Mouse (Mus musculus): ENCODE measurements at regions not wholly inside any gene's neighbourhood (a gene's known extent, or its start where the extent isn't known, plus 50 kb on each side); places are given as distances from the start of the nearest gene placed in this dataset.

DNA sequence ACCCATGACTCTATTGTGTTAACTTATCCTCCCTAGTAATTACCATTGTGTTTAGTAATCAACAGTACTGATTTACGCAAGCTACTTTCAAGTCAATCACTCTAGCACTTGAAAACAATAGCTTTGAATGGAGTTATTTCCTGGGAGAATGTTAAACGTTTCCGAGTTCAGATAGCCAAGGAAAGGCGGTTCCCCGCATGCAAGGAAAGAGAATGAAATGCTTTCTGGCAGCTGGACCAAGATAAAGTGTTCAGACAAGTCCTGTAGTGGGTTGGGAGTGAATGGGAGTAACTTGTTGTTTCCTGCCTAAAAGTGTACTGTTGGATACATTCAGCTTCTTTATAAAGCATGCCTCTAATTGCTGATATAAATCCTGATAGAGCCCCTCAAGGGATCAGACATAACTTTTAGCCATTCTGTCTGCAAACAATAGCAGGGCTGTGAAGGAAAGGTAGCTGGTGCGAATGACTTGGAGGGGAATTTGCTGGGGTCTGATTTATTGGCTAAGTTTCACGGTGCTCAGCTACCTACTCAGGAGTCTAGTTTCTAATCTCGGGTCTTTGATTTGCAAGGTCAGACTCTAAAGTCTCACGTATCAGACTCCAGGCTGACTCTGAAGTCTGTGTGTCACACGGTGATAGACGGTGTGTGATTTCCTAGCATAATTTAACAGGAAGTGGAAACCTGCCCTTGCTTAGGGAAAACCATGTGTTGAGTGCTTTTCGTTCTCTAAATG lies 76.1 kb downstream of the Tmem100 start:
- ATAC-seq (ENCODE audit: insufficient number of reproducible peaks, insufficient read depth, low FRiP score, low read depth), result no peak
- Histone ChIP-seq H3K4me3 (ENCODE audit: control insufficient read depth in 1 of 2, insufficient read depth in 1 of 2, low read depth in 1 of 2, low read length in 2 of 2) (no peak overlapping the region), H3K27me3 (ENCODE audit: control insufficient read depth, insufficient read depth, low read length) (no peaks in the 10 kb centered on the region), H3K9me3 (ENCODE audit: control insufficient read depth, low read length) (no peaks in the 10 kb centered on the region), H3K4me2 (ENCODE audit: low read length) (no peak overlapping the region), H3K36me3 (ENCODE audit: control insufficient read depth, insufficient read depth, low read length) (no peaks in the 10 kb centered on the region), H3K9ac (ENCODE audit: low read length) (no peak overlapping the region), H3K4me1 (ENCODE audit: control insufficient read depth in 2 of 2, insufficient read depth in 2 of 2, low read length in 2 of 2) (peaks cover 3 to 16% of the 10 kb centered on the region in 2 experiments), H3K27ac (replicated peaks in 1 of 2; ENCODE audit: control insufficient read depth in 1 of 2, insufficient read depth in 1 of 2, low read depth in 2 of 2, low read length in 2 of 2) (peak overlapping the region in 1 of 2 experiments; percentile 30; a peak in 2 of 4 replicates)
- 40% methylated on average over 12 of the region's 12 CpGs for WGBS

DNA sequence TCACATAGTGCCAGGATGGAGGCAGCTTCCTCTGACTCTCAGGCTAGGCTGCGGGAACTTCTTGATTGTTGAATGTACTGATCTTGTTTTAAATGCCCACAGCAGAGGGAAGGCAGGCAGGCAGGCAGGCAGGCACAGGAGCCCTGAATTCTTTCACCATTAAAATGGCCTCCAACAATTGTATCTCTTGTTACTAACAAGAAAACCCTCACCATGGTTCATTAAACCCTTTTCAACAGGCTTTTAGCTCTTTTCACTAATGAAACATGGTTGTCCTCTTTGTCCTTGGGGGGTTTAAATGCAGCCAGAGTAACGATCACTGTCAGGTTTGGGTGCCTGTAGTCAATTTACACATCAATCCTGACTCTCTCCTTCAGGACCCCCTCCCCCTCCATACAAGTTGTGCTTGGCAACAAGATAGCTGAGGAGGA lies 77.8 kb upstream of the Gm45716 start:
- H3K4me1 ChIP-seq (ENCODE audit: control insufficient read depth in 2 of 2, insufficient read depth in 2 of 2, low read length in 2 of 2), result peaks cover 2 to 7% of the 10 kb centered on the region in 2 experiments; a peak in 2 of 4 replicates
- H3K27me3 ChIP-seq (ENCODE audit: control insufficient read depth, insufficient read depth, low read length), result no peaks in the 10 kb centered on the region
- no peaks in the 10 kb centered on the region for H3K9me3 ChIP-seq (ENCODE audit: control insufficient read depth, low read length)
- H3K4me3 ChIP-seq (ENCODE audit: control insufficient read depth in 1 of 2, insufficient read depth in 1 of 2, low read depth in 1 of 2, low read length in 2 of 2), result no peak overlapping the region
- H3K36me3 ChIP-seq (ENCODE audit: control insufficient read depth, insufficient read depth, low read length), result no peaks in the 10 kb centered on the region
- no peak for ATAC-seq (ENCODE audit: insufficient number of reproducible peaks, insufficient read depth, low FRiP score, low read depth)
- no peak overlapping the region for H3K27ac ChIP-seq (replicated peaks in 1 of 2; ENCODE audit: control insufficient read depth in 1 of 2, insufficient read depth in 1 of 2, low read depth in 2 of 2, low read length in 2 of 2)
- WGBS, result 47% methylated on average over 2 of the region's 2 CpGs
- no peak overlapping the region for H3K4me2 ChIP-seq (ENCODE audit: low read length)
- H3K9ac ChIP-seq (ENCODE audit: low read length), result no peak overlapping the region

DNA sequence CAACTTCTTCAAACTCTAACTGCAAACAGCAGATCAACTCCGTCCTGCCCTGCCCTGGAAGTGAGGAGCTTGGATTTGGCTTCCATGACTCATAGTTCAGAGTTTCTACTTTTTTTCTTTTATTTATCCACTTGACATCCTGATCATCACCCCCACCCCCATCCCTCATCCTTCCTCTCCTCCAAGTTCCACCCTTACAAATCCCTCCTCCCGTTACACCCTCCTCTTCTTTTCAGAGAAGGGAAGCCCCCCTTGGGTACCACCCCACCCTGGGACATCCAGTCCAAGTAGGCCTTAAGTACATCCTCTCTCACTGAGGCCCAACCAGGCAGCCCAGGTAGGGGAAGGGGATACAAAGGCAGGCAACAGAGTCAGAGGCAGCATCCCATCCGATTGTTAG lies 77.3 kb upstream of the Gm45716 start:
- no peak for ATAC-seq (ENCODE audit: insufficient number of reproducible peaks, insufficient read depth, low FRiP score, low read depth)
- H3K36me3 ChIP-seq (ENCODE audit: control insufficient read depth, insufficient read depth, low read length), result no peaks in the 10 kb centered on the region
- no peaks in the 10 kb centered on the region for H3K9me3 ChIP-seq (ENCODE audit: control insufficient read depth, low read length)
- H3K27ac ChIP-seq (replicated peaks in 1 of 2; ENCODE audit: control insufficient read depth in 1 of 2, insufficient read depth in 1 of 2, low read depth in 2 of 2, low read length in 2 of 2), result no peak overlapping the region
- H3K4me1 ChIP-seq (ENCODE audit: control insufficient read depth in 2 of 2, insufficient read depth in 2 of 2, low read length in 2 of 2), result peaks cover 2 to 7% of the 10 kb centered on the region in 2 experiments; a peak in 2 of 4 replicates
- no peak overlapping the region for H3K9ac ChIP-seq (ENCODE audit: low read length)
- 73% methylated on average over 3 of the region's 3 CpGs for WGBS
- no peak overlapping the region for H3K4me3 ChIP-seq (ENCODE audit: control insufficient read depth in 1 of 2, insufficient read depth in 1 of 2, low read depth in 1 of 2, low read length in 2 of 2)
- H3K4me2 ChIP-seq (ENCODE audit: low read length), result no peak overlapping the region
- no peaks in the 10 kb centered on the region for H3K27me3 ChIP-seq (ENCODE audit: control insufficient read depth, insufficient read depth, low read length)

DNA sequence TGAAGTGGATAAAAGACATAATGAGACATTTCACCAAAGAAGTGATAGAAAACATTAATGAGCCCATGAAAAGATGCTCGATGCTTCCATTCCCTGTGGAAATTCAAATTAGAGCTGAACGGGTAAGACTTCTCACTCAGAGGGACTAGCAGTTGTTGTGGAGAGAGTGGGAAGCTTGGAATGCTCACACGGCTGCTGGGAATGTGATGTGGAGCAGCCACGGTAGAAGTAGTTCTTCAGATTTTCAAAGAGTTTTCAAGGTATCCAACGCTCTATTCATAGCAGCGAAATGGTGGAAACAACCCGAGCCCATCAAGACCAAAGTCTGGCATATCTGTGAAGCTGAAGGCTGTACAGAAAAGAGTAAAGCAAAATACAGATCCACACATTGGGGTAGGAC lies 75.3 kb upstream of the Gm45716 start:
- Histone ChIP-seq H3K4me2 (ENCODE audit: low read length) (no peak overlapping the region), H3K36me3 (ENCODE audit: control insufficient read depth, insufficient read depth, low read length) (no peaks in the 10 kb centered on the region), H3K27me3 (ENCODE audit: control insufficient read depth, insufficient read depth, low read length) (no peaks in the 10 kb centered on the region), H3K4me3 (ENCODE audit: control insufficient read depth in 1 of 2, insufficient read depth in 1 of 2, low read depth in 1 of 2, low read length in 2 of 2) (no peak overlapping the region), H3K4me1 (ENCODE audit: control insufficient read depth in 2 of 2, insufficient read depth in 2 of 2, low read length in 2 of 2) (0 out of 4 replicates have a peak, but pooled peaks cover 0 to 4% of the 10 kb centered on the region in 2 experiments), H3K27ac (replicated peaks in 1 of 2; ENCODE audit: control insufficient read depth in 1 of 2, insufficient read depth in 1 of 2, low read depth in 2 of 2, low read length in 2 of 2) (no peak overlapping the region), H3K9me3 (ENCODE audit: control insufficient read depth, low read length) (no peaks in the 10 kb centered on the region), H3K9ac (ENCODE audit: low read length) (no peak overlapping the region)
- 72% methylated on average over 7 of the region's 7 CpGs for WGBS
- no peak for ATAC-seq (ENCODE audit: insufficient number of reproducible peaks, insufficient read depth, low FRiP score, low read depth)

DNA sequence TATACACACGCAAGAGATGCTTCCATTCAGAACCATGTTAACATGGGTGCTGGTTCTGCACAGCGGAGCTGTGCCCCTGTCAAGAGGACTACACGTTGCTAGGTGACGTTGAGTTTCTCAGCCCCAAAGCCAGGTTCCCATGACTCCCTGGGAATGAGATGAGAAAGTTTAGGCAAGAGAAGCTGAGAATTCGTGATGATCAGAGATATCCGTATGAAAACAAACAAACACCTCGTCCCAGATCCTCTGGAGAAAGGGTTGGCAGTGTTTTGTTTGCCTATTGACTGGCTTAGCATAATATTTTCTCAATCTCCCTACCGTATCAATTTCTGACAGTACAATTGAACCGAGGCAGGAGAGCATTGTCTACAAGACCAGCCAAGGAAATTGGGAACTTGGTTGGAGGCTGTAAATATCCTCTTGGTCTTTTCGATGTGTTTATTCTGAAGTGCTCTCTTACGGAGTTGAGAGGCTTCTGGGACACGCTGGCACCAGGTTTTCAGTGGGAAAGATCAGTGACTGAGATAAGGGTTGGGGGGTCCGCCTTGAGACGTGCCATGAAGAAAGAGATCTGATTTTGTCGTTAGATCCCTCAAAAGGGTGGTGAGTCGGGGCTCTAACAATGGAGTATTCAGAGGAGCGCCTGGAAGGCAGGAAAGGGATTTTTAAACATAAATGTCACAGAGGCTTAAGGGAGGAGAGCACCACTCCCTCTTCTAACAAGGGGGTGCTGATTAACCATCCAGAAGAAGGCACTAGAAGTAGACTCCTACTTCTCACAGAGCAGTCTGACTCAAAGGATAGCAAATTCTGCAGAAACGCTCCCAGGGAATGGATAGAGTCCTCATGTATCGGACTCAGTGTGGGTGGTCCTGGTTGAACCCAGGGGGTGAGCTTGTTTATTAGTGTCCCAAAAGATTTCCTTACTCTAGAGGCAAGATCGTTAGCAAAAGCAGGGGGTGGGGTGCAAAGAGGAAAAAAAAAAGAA lies 70.5 kb upstream of the Gm45716 start:
- WGBS, result 36% methylated on average over 20 of the region's 20 CpGs
- H3K4me1 ChIP-seq (ENCODE audit: control insufficient read depth in 2 of 2, insufficient read depth in 2 of 2, low read length in 2 of 2), result peaks cover 0 to 5% of the 10 kb centered on the region in 2 experiments; a peak in 1 of 4 replicates
- no peak overlapping the region for H3K9ac ChIP-seq (ENCODE audit: low read length)
- no peaks in the 10 kb centered on the region for H3K27me3 ChIP-seq (ENCODE audit: control insufficient read depth, insufficient read depth, low read length)
- no peaks in the 10 kb centered on the region for H3K9me3 ChIP-seq (ENCODE audit: control insufficient read depth, low read length)
- H3K36me3 ChIP-seq (ENCODE audit: control insufficient read depth, insufficient read depth, low read length), result no peaks in the 10 kb centered on the region
- no peak for ATAC-seq (ENCODE audit: insufficient number of reproducible peaks, insufficient read depth, low FRiP score, low read depth)
- 0 out of 2 replicates have a peak overlapping the region, but pooled peaks have one; percentile 6 for H3K4me2 ChIP-seq (ENCODE audit: low read length)
- H3K27ac ChIP-seq (replicated peaks in 1 of 2; ENCODE audit: control insufficient read depth in 1 of 2, insufficient read depth in 1 of 2, low read depth in 2 of 2, low read length in 2 of 2), result peak overlapping the region; percentile 29 to 48; a peak in 3 of 4 replicates
- no peak overlapping the region for H3K4me3 ChIP-seq (ENCODE audit: control insufficient read depth in 1 of 2, insufficient read depth in 1 of 2, low read depth in 1 of 2, low read length in 2 of 2)

DNA sequence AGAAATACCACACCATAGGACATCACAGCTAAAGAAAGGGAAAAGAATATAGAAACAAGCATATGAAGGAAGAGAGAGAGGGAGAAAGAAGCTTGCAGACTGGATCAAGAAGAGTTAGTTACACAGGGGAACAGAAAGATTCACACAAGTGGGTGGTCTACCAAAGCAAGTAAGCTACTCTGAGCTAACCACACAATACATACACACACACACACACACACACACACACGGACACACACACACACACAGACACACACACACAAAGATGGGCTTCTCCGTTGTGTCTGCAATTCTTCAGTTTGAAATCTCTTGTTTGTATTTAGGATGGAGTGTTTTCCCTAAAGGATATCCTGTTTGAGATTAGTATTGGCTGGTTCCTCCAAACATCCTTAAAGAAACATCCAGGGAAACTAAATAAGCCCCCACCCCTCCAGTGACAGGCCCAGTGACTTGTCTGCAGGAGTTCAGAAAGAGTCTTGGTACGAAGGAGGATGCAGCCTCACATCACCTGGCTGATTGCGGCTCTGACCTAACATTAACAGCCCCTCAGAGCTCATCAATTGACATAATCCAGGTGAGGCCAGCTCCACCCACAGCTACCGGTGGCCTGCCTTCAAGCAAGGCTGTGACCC lies 69.7 kb upstream of the Gm45716 start:
- Histone ChIP-seq H3K4me3 (ENCODE audit: control insufficient read depth in 1 of 2, insufficient read depth in 1 of 2, low read depth in 1 of 2, low read length in 2 of 2) (no peak overlapping the region), H3K27ac (replicated peaks in 1 of 2; ENCODE audit: control insufficient read depth in 1 of 2, insufficient read depth in 1 of 2, low read depth in 2 of 2, low read length in 2 of 2) (peak overlapping the region; percentile 48 to 56; a peak in 3 of 4 replicates), H3K9me3 (ENCODE audit: control insufficient read depth, low read length) (no peaks in the 10 kb centered on the region), H3K4me1 (ENCODE audit: control insufficient read depth in 2 of 2, insufficient read depth in 2 of 2, low read length in 2 of 2) (peaks cover 0 to 5% of the 10 kb centered on the region in 2 experiments; a peak in 1 of 4 replicates), H3K4me2 (ENCODE audit: low read length) (no peak overlapping the region), H3K36me3 (ENCODE audit: control insufficient read depth, insufficient read depth, low read length) (no peaks in the 10 kb centered on the region), H3K27me3 (ENCODE audit: control insufficient read depth, insufficient read depth, low read length) (no peaks in the 10 kb centered on the region), H3K9ac (ENCODE audit: low read length) (no peak overlapping the region)
- 59% methylated on average over 5 of the region's 5 CpGs for WGBS
- no peak for ATAC-seq (ENCODE audit: insufficient number of reproducible peaks, insufficient read depth, low FRiP score, low read depth)

DNA sequence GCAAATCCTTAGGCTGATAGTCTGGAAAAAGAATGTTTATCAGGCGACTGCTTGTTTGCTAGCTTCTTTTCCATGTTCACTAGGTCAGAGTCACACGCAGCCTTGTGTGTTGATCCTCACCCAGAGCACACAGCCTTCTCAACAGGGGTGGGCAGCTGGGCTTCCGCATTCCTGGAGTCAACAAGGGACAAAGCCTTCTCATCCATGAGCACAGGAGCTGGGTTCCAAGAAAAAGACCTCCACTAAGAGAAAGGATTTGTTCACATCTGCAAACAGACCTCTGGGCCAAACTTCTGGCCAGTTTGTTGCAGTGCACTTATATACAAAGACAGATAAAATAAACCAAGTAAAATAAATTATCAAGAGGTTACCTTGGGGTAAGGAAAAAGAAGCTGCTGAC lies 65.6 kb upstream of the Gm45716 start:
- Histone ChIP-seq H3K36me3 (ENCODE audit: control insufficient read depth, insufficient read depth, low read length) (no peaks in the 10 kb centered on the region), H3K9ac (ENCODE audit: low read length) (no peak overlapping the region), H3K27me3 (ENCODE audit: control insufficient read depth, insufficient read depth, low read length) (no peaks in the 10 kb centered on the region), H3K4me3 (ENCODE audit: control insufficient read depth in 1 of 2, insufficient read depth in 1 of 2, low read depth in 1 of 2, low read length in 2 of 2) (no peak overlapping the region), H3K4me2 (ENCODE audit: low read length) (no peak overlapping the region), H3K27ac (replicated peaks in 1 of 2; ENCODE audit: control insufficient read depth in 1 of 2, insufficient read depth in 1 of 2, low read depth in 2 of 2, low read length in 2 of 2) (no peak overlapping the region), H3K9me3 (ENCODE audit: control insufficient read depth, low read length) (no peaks in the 10 kb centered on the region), H3K4me1 (ENCODE audit: control insufficient read depth in 2 of 2, insufficient read depth in 2 of 2, low read length in 2 of 2) (peaks cover 0 to 3% of the 10 kb centered on the region in 2 experiments; a peak in 1 of 4 replicates)
- WGBS, result 42% methylated on average over 3 of the region's 3 CpGs
- ATAC-seq (ENCODE audit: insufficient number of reproducible peaks, insufficient read depth, low FRiP score, low read depth), result no peak
